Mouse (Mus musculus) kidney, adult 2 months (tissue): ENCODE data around the gene Ntpcr.

Experiments
- CTCF ChIP-seq: fragments of 200-500 bp; conservative IDR thresholded peaks from 2 replicates; pipeline ENCODE4 v1.5.1; 2011; ENCODE audit warnings: low read depth, mild to moderate bottlenecking, control low read depth, low read length, moderate library complexity, mixed read lengths; ENCODE audit not compliant: insufficient read depth, insufficient read length
- POLR2A ChIP-seq: fragments of 200-500 bp; IDR thresholded peaks from one replicate; pipeline ENCODE4 v1.6.1; 2011; ENCODE audit warnings: low read depth, low read length, control low read depth

GRCm38 (mm10) chr8:125690166-125690915 is 39.4 kb upstream of the Ntpcr start:
- TF ChIP-seq CTCF = no peak
- no peak for TF ChIP-seq POLR2A
